Mouse (Mus musculus) spleen, adult 10 weeks (tissue): ENCODE data around the gene Ccnh. TPM values are rescaled to one million over a fixed set of nuclear protein-coding genes. Genes with fewer than 3 reads are reported as not detected.

ENCODE experiments used
- polyA plus RNA-seq: library from polyadenylated mRNA; stranded (reverse); fragments of 350-450 nt; fragmentation: Illumina TruSeq; extraction: RNeasy Lipid Tissue Mini Kit (QIAGEN cat#74804); gene quantifications from one replicate; pipeline ENCODE4 v1.2.3, GENCODE M21; 2015; ENCODE audit warnings: low replicate concordance; ENCODE audit not compliant: insufficient read depth

The Ccnh gene
- 38.5 TPM for polyA plus RNA-seq

DNA sequence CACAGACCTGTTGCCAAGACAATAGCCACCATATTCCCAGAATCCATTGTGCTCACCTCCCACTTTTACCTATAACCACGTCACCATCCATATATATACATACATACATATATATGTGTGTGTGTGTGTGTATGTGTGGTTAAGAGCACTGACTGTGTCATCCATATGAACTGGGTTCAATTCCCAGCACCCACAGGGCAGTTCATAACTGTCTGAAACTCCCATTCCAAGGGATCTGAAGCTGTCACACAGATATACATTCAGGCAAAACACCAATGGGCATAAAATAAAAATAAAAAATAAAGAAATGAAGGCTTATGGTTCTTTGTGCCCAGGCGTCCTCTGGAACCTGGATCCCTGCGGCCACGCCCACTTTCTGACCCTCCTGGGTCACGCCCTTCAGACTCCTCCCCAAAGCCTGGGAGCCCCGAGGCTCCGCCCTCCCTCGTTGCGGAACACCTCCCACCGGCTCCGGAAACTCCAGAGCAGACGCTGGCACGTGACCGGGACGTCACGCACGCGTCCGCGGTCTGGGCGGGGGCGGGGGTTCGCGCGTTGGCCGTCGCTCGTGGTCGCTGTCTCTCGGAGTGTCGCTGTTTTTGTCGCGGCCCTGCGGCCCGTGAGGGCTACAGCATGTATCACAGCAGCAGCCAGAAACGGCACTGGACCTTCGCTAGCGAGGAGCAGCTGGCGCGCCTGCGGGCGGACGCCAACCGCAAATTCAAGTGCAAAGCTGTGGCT, at the start of gene Ccnh:
Ccnh (plus strand) TSS at position 506 of the 741 bp plus-strand sequence.

Other genes starting within 250 kb of the Ccnh start
- 120 TPM for gene Rasa1, start 99.7 kb downstream of the Ccnh start, polyA plus RNA-seq